Mouse (Mus musculus) heart, adult 2 months (tissue): Measurements from ENCODE around the gene Efcab2.

ENCODE experiments used
- CTCF ChIP-seq: fragments of 200-600 bp; IDR thresholded peaks from 2 replicates; pipeline ENCODE4 v1.8.1; 2022; ENCODE audit warnings: antibody characterized with exemption, mild to moderate bottlenecking, moderate library complexity
- EP300 ChIP-seq: fragments of 200-500 bp; IDR thresholded peaks from 2 replicates; pipeline ENCODE4 v1.6.1; 2011; ENCODE audit warnings: low read depth, low read length, control low read depth; ENCODE audit not compliant: insufficient read depth

DNA sequence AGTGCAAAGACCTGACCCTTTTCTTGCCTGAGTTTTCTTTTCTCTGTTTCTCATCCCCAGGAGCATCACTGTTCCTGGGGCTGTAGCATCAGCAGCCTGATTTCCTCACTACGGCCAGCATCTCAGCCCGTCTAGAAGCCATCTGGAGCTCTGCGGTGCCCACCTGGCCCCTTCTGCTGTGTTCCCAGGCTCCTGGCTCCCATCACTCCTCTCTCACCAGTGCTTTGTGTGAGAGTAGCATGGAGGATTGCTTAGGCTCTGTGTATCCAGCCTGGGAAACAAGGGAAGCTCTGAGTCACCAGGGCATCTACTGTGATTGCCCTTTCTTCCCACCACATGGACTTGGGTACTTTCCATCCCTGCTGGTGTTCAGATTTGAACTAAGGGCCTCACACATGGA lies 48.2 kb downstream of the Efcab2 start:
- TF ChIP-seq EP300: no peak
- TF ChIP-seq CTCF: no peak
